Mouse (Mus musculus) myocyte (in vitro differentiated cells): ENCODE data around the gene Lypd5.

Source experiments
- MAX ChIP-seq: IDR thresholded peaks from one replicate; pipeline ENCODE4 v1.6.1; 2011; ENCODE audit warnings: low read depth, mild to moderate bottlenecking, control low read depth
- MYOD1 ChIP-seq, 3 experiments: IDR thresholded peaks; one replicate each; pipeline ENCODE4 v1.6.1; 2011; ENCODE audit warnings: control low read depth in 2 of 3, low read depth in 2 of 3, mild to moderate bottlenecking in 2 of 3, moderate library complexity in 1 of 3; ENCODE audit not compliant: insufficient read length in 2 of 3, control insufficient read depth in 1 of 3
- MYOG ChIP-seq, 3 experiments: IDR thresholded peaks; one replicate each; pipeline ENCODE4 v1.6.1; 2011; ENCODE audit warnings: control low read depth in 2 of 3, low read depth in 2 of 3, mild to moderate bottlenecking in 2 of 3; ENCODE audit not compliant: insufficient read length in 2 of 3, control insufficient read depth in 1 of 3, insufficient read depth in 1 of 3
- POLR2A ChIP-seq: IDR thresholded peaks from one replicate; pipeline ENCODE4 v1.6.1; 2011; ENCODE audit warnings: low read depth, mild to moderate bottlenecking, control low read depth, moderate library complexity; ENCODE audit not compliant: insufficient read length
- POLR2AphosphoS2 ChIP-seq: IDR thresholded peaks from one replicate; pipeline ENCODE4 v1.6.1; 2011; ENCODE audit warnings: low read depth, control low read depth; ENCODE audit not compliant: insufficient read length
- TCF12 ChIP-seq: IDR thresholded peaks from one replicate; pipeline ENCODE4 v1.6.1; 2011; ENCODE audit warnings: mild to moderate bottlenecking, control low read depth; ENCODE audit not compliant: poor library complexity, insufficient read depth, severe bottlenecking

DNA sequence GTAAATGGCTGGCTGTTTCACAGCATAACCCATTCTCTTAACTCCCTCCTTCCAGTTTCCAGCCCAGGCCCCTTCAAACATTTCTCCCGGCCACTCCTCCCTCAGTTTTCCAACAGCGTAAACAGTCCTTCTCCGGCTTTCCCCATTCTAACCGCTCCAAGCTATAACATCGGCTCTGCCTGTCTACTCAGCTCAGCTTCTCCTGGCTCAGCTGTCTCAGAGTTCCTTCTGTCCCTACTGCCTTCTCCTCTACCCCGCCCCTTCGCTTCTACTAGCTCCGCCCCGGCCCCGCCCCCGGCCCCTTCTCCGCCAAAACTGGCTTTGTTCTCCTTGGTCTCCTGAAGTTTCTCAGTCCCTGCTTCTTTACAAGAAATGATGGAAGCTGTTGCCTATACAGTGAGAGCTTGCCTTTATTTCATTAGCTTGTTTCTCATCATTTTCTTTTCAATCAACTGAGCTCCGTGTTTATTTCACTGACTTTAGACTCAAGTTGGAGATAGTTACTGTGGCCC lies 48.2 kb upstream of the Lypd5 start, which contains the start of gene Zfp61:
- TF ChIP-seq POLR2A (no peak), MYOD1 (IDR thresholded peaks at IDR 0.05; ENCODE audit: control insufficient read depth in 1 of 3, insufficient read length in 2 of 3, low read depth in 2 of 3) (no peak), MAX (no peak), POLR2AphosphoS2 (no peak), MYOG (IDR thresholded peaks at IDR 0.05; ENCODE audit: control insufficient read depth in 1 of 3, insufficient read depth in 1 of 3, insufficient read length in 2 of 3, low read depth in 2 of 3) (no peak), TCF12 (no peak)
